Mouse (Mus musculus) heart, embryonic 15.5 days (tissue): ENCODE measurements around the gene Bcl2l1. TPM values are rescaled to one million over a fixed set of nuclear protein-coding genes. Genes with fewer than 3 reads are reported as not detected.

ENCODE experiments used
- ATAC-seq: fragments of 200-750 bp; cut with Nextera tagmentation; replicated peaks from 2 replicates; pipeline ENCODE4 v1.8.0; 2017; ENCODE audit warnings: low read depth, moderate TSS enrichment; ENCODE audit not compliant: insufficient number of reproducible peaks, insufficient read depth, low FRiP score
- H3K27ac ChIP-seq: fragments of 300-500 bp; sonication (generic); 2 replicates; pipeline ENCODE4 v1.5.1; 2015; ENCODE audit warnings: mild to moderate bottlenecking, inconsistent platforms
- H3K27me3 ChIP-seq: fragments of 300-500 bp; sonication (generic); 2 replicates; pipeline ENCODE4 v1.6.1; 2015; ENCODE audit warnings: inconsistent platforms
- H3K36me3 ChIP-seq: fragments of 300-500 bp; sonication (generic); 2 replicates; pipeline ENCODE4 v1.6.1; 2015; ENCODE audit warnings: mild to moderate bottlenecking, inconsistent platforms
- H3K4me1 ChIP-seq: fragments of 300-500 bp; sonication (generic); replicated peaks from 2 replicates; pipeline ENCODE4 v1.6.1; 2015; ENCODE audit warnings: inconsistent platforms
- H3K4me2 ChIP-seq: fragments of 300-500 bp; sonication (generic); 2 replicates; pipeline ENCODE4 v1.6.1; 2015; ENCODE audit warnings: inconsistent platforms, mild to moderate bottlenecking, moderate library complexity
- H3K4me3 ChIP-seq: fragments of 300-500 bp; sonication (generic); 2 replicates; pipeline ENCODE4 v1.5.1; 2015; ENCODE audit warnings: mild to moderate bottlenecking, inconsistent platforms
- H3K9ac ChIP-seq: fragments of 300-500 bp; sonication (generic); 2 replicates; pipeline ENCODE4 v1.6.1; 2015; ENCODE audit warnings: mild to moderate bottlenecking, inconsistent platforms
- H3K9me3 ChIP-seq: fragments of 300-500 bp; sonication (generic); replicated peaks from 2 replicates; pipeline ENCODE4 v1.6.1; 2016; ENCODE audit warnings: inconsistent platforms
- WGBS: fragments of 180-500 bp; shearing (Covaris S2); methylation state at CpG from one replicate; pipeline ENCODE4 v1.1.7; 2015; ENCODE audit warnings: mixed read lengths; 5-methylcytosine and 5-hydroxymethylcytosine counted together
- polyA plus RNA-seq: library from polyadenylated mRNA; unstranded; fragments of >200 nt; fragmentation: Nextera tagmentation; extraction: Ambion mirVana; gene quantifications from 2 replicates; pipeline ENCODE4 v1.2.1, GENCODE M21; 2015

Gene Bcl2l1
- polyA plus RNA-seq, 1 experiment from 2014 or later = 69.5 TPM

DNA sequence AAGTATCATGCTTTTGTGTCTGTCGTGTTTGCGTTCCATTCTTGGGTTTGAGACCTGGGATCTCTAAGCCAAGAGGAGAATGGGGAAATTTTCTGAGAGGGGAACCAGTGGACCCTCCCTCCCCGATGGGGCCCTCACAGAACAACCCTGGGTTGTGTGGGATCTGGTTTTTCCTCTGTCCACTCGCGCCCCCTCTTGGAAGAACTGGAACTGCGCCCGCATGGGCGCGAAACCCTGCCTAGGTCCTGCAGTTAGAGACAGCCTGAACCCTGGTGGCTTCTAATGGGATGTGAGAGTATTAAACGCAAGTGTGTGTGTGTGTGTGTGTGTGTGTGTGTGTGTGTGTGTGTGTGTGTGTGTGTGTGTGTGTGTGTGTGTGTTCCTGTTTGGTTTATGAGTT is 89.1 kb downstream of the Bcl2l1 start:
- H3K9ac ChIP-seq = no peak overlapping the region
- WGBS = 29% methylated on average over 10 of the region's 10 CpGs
- H3K4me2 ChIP-seq = 0 out of 2 replicates have a peak overlapping the region, but pooled peaks have one; percentile 55
- H3K4me3 ChIP-seq = no peak overlapping the region
- H3K9me3 ChIP-seq = no peaks in the 10 kb centered on the region
- H3K4me1 ChIP-seq = peaks cover 46% of the 10 kb centered on the region
- H3K27me3 ChIP-seq = no peaks in the 10 kb centered on the region
- H3K27ac ChIP-seq = peak overlapping the region; percentile 80
- H3K36me3 ChIP-seq = no peaks in the 10 kb centered on the region
- 0 out of 2 replicates have a peak, but pooled peaks have one; percentile 37 for ATAC-seq

DNA sequence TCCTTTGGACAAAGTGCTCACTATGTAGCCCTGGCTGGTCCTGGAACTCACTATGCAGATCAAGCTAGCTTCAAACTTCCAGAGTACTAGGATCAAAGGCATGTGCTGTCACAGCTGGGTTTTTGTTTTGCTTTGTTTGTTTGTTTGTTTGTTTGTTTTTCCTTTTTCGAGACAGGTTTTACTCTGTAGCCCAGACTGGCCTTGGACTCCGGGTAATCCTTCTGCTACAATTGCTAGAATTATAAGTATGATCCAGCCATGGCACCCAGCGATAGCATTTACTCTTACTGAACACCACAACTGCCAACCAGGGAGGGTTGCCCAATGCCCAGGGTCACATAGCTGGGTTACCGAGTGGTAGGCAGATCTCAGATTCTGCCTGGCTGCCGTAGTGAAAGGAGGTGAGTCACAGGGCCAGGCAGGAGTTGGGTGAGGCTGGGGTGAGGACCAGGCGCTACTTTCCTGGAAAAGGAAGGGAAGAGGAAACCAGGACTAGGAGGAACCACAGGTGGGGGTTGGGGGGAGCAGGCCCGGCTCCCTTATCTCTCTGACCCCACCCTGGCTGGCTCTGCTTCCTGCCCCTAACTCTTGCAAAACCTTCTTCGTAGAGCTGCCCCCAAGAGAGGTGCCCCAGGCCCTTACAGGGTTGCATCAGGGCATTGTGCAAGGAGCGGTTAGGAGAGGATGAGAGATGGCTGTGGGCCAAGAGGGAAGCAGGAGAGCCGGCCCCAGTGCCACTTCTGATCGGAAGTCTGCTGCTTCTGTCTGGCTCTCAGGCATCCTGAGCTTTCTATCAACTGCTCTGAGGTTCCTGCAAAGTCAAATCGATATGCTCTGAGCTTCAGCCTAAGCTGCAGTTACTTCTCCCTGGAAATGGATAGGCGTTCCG is 90.1 kb downstream of the Bcl2l1 start:
- peak; percentile 12; the same call in 1 of the 2 replicates for ATAC-seq
- peak overlapping the region; percentile 55 for H3K4me2 ChIP-seq
- H3K27ac ChIP-seq = peak overlapping the region; percentile 80
- H3K4me1 ChIP-seq = peaks cover 52% of the 10 kb centered on the region
- no peaks in the 10 kb centered on the region for H3K36me3 ChIP-seq
- H3K27me3 ChIP-seq = no peaks in the 10 kb centered on the region
- H3K4me3 ChIP-seq = peak overlapping the region; percentile 14; the same call in 1 of the 2 replicates
- H3K9ac ChIP-seq = 0 out of 2 replicates have a peak overlapping the region, but pooled peaks have one; percentile 25
- H3K9me3 ChIP-seq = no peaks in the 10 kb centered on the region
- 26% methylated on average over 14 of the region's 14 CpGs for WGBS

DNA sequence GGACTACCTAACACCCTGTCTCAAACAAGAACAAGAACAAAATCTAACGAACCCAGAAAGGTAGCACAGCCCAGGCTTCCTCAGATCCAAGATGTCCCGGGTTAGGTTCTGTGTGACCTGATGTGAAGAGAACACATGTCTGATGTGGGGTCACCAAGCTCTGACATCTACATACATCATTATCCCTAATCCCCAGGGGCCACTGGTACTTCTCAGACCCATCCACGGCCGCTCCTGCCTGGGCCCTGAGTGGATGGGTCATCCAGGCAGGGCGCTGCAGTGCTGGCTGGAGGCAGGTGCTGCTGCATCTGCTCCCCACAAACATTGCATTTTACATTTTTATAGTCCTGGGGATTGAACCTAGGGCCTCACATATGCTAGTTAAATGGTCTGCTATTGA is 91.0 kb downstream of the Bcl2l1 start:
- Histone ChIP-seq H3K4me1 (peaks cover 58% of the 10 kb centered on the region), H3K9ac (no peak overlapping the region)
- 82% methylated on average over 5 of the region's 5 CpGs for whole genome bisulfite sequencing

DNA sequence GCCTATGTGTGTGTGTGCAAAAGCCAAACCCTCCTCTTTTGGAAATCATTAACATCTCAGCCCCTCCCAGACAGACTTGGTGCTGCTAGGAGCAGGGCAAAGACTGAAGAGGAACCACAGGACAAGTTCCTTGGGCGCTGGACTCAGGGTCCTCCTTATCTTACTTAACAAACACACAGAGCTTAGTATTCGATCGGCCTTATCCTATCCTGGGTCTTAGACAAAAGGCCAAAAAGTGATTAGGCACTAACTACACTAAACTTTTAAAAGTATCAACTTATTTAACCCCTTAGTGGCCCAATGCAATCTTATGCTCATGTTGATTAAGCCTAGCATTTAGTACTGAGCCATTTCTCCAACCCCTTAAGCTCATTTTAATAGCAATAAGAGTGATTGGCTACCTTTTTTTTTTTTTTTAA is 91.7 kb downstream of the Bcl2l1 start:
- Histone ChIP-seq H3K4me3 (no peak overlapping the region; the same call in 1 of the 2 replicates), H3K4me2 (peak overlapping the region; percentile 73; the same call in 1 of the 2 replicates), H3K9ac (no peak overlapping the region), H3K27me3 (no peaks in the 10 kb centered on the region), H3K36me3 (no peaks in the 10 kb centered on the region), H3K9me3 (no peaks in the 10 kb centered on the region), H3K27ac (peak overlapping the region; percentile 86), H3K4me1 (peaks cover 63% of the 10 kb centered on the region)
- ATAC-seq = no peak
- WGBS = 27% methylated on average over 3 of the region's 3 CpGs

More for the DNA sequence above, 91.0 kb downstream of the Bcl2l1 start:
- H3K9me3 ChIP-seq = no peaks in the 10 kb centered on the region
- no peaks in the 10 kb centered on the region for H3K27me3 ChIP-seq
- ATAC-seq = no peak
- H3K4me2 ChIP-seq = no peak overlapping the region
- no peak overlapping the region for H3K4me3 ChIP-seq
- H3K27ac ChIP-seq = peak overlapping the region; percentile 86; the same call in 1 of the 2 replicates
- H3K36me3 ChIP-seq = no peaks in the 10 kb centered on the region

DNA sequence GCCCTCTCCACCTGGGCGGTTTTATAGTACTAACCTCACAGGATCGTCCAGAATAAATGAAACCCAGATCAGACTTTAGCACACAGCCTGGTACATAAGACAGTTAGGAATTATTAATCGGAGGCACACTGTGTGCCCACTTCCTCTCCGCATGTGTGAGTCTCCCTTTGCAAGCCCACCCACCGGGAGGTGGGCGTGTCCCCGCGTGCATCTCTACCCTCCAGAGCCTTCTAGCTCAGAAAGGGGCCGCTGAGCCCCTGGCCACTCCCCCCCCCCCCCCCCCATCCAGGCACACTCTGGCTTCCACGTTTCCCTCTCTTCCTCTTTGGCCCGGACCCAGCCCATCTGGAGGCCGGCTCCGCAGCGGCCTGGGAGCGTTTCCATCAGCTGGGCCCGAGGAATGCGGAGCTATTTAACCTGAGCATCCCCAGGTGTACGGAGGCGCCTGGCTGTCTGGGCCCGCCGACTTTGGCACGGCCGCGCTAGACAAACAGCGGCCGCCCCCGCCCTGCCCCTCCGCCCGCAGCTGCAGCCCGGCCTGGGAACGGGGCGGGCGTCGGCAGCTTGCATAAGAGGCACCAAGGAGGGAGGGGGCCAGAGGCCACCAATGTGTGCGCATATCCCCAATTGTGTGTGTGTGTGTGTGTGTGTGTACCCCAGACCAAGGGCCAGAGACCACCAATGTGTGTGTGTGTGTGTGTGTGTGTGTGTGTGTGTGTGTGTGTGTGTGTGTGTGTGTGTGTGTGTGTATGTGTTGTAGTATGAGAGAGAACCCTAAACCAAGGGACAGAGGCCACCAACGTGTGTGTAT is 92.3 kb downstream of the Bcl2l1 start:
- WGBS = 2% methylated on average over 35 of the region's 36 CpGs
- H3K9me3 ChIP-seq = no peaks in the 10 kb centered on the region
- H3K9ac ChIP-seq = peak overlapping the region; percentile 53
- no peaks in the 10 kb centered on the region for H3K36me3 ChIP-seq
- no peaks in the 10 kb centered on the region for H3K27me3 ChIP-seq
- peak overlapping the region; percentile 73 for H3K4me2 ChIP-seq
- H3K4me1 ChIP-seq = peaks cover 68% of the 10 kb centered on the region
- peak overlapping the region; percentile 57 for H3K4me3 ChIP-seq
- peak overlapping the region; percentile 86 for H3K27ac ChIP-seq
- peak; percentile 44 for ATAC-seq

DNA sequence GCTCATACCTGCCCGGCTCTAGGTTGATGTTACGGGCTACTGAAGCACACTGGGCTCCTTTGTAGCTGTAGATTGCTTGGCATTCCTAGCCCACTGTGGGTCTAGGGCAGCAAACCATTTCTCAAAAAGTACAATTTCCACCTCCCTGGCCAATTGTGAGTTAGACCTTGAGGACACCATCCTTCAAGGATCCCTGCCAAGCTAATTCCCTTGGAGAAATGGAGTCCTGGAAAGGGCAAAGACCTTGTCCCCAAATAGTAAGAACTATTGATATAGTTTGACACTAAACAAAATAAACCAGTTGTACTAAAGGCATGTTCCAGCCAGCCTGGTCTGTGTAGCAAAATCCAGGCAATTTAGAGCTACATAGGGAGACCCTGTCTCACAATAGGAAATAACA is 93.2 kb downstream of the Bcl2l1 start:
- Histone ChIP-seq H3K4me1 (peaks cover 77% of the 10 kb centered on the region), H3K9ac (peak overlapping the region; percentile 53), H3K36me3 (no peaks in the 10 kb centered on the region), H3K4me3 (peak overlapping the region; percentile 57), H3K4me2 (peak overlapping the region; percentile 73), H3K9me3 (no peaks in the 10 kb centered on the region), H3K27me3 (no peaks in the 10 kb centered on the region), H3K27ac (peak overlapping the region; percentile 86)
- WGBS = 57% methylated on average over 2 of the region's 2 CpGs
- ATAC-seq = no peak

DNA sequence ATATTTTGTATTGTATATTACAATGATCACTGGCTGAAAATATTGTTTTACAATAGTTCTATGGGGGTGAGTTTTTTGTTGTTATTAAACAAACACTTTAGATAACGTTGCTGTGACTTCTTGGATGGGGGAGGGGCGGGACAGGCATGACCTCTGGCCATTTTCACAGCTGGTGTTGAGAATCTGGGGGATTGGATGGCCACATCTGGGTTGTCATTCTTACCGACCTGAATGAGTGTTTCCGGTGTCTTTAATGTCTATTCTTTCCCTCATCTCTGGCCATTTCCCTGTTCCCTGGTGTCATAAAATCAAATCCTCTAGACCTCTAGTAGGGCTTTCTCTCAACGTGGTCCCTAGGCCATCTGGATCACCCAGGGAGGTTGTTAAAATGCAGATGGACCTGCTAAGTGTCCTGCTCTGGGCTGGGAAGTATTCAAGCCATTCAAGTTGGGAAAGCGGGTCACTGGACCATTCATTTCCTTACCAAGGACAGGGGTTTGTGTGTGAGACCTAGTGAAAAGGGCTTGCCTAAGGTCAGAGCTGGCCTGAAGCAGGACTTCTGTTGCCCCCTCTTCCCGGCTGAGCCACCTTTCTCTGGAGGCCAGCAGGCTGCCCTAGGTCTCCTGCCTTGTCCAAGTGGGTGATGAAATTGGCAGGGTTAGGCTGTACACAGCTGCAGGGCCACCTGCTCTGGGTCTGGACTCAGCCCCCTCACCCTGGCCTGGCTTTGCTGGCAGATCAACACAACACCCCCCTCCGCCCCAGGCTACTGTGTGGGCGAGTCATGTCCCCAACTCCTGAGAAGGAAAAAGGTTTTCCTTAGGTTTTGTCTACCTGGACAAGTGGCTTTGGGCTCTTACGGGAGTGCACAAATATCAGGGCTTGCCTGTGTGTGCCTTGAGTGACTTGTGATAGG is 94.0 kb downstream of the Bcl2l1 start:
- peaks cover 80% of the 10 kb centered on the region for H3K4me1 ChIP-seq
- H3K36me3 ChIP-seq = no peaks in the 10 kb centered on the region
- ATAC-seq = no peak
- peak overlapping the region; percentile 73 for H3K4me2 ChIP-seq
- no peaks in the 10 kb centered on the region for H3K9me3 ChIP-seq
- peak overlapping the region; percentile 53 for H3K9ac ChIP-seq
- no peaks in the 10 kb centered on the region for H3K27me3 ChIP-seq
- H3K27ac ChIP-seq = peak overlapping the region; percentile 86
- WGBS = 17% methylated on average over 10 of the region's 10 CpGs
- peak overlapping the region; percentile 57 for H3K4me3 ChIP-seq

DNA sequence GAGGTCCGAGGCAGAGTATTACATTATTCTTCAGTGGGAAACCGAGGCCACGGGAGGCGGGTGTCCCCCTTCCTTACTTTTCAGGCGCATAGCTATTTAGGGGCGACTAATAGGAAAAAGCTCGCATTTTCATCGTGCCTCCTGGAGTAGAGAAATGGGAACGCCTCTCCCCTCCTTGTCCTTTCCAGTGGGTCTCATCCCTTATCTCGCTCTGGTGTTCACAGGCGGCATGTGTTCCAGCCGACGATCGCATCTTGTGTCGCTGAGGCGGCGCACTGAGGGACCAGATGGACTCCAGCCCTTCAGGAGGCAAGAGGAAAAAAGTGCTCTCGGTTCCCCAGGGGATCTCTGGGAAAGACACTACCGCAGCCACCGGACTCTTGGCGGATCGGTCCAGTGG is 94.8 kb downstream of the Bcl2l1 start:
- Histone ChIP-seq H3K27ac (peak overlapping the region; percentile 86), H3K9me3 (no peaks in the 10 kb centered on the region), H3K36me3 (no peaks in the 10 kb centered on the region), H3K27me3 (no peaks in the 10 kb centered on the region), H3K9ac (peak overlapping the region; percentile 72), H3K4me1 (peaks cover 72% of the 10 kb centered on the region), H3K4me3 (peak overlapping the region; percentile 57), H3K4me2 (peak overlapping the region; percentile 73)
- ATAC-seq = no peak
- under 1% methylated on average over 22 of the region's 22 CpGs for WGBS

DNA sequence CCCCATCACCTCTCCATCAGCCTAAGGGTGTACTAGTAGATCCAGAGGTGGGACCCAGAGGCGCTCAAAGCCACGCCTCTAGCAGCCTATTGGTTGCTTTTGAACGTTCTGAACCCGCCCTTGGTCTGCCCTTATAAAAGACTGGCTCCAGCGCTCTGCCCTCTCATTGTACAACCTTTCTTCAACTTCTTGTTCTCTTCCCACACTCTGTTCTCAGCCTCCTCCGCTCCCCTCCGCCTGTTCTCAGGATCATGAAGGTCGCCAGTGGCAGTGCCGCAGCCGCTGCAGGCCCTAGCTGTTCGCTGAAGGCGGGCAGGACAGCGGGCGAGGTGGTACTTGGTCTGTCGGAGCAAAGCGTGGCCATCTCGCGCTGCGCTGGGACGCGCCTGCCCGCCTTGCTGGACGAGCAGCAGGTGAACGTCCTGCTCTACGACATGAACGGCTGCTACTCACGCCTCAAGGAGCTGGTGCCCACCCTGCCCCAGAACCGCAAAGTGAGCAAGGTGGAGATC is 95.4 kb downstream of the Bcl2l1 start, which contains the start of gene Id1:
Gene Id1 (plus strand): TSS at position 162 of the 512 bp plus-strand sequence.
- Histone ChIP-seq H3K27ac (peak within 1 kb of the TSS; percentile 86), H3K9me3 (no peaks in the 10 kb centered on the region), H3K27me3 (no peaks in the 10 kb centered on the region), H3K4me1 (peaks cover 66% of the 10 kb centered on the region), H3K4me2 (peak within 1 kb of the TSS; percentile 73), H3K9ac (peak within 1 kb of the TSS; percentile 72), H3K36me3 (no peaks in the 10 kb centered on the region), H3K4me3 (peak within 1 kb of the TSS; percentile 57)
- WGBS = 0% methylated on average over 28 of the region's 28 CpGs
- ATAC-seq = peak; percentile 72

DNA sequence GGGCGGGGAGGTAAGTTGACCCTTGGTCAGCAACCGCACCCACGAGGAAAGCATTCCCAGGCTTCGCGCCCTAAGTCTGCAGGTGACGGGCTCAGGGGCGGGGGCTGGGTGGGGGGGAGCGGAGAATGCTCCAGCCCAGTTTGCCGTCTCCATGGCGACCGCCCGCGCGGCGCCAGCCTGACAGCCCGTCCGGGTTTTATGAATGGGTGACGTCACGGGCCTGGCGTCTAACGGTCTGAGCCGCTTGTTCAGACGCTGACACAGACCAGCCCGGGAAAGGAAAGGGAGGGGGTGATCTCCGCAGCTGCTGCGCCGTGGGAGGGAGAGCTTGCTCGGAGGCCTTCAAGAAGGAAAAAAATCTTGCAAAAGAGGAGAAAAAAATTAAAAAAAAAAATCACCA is 96.5 kb downstream of the Bcl2l1 start:
- H3K9ac ChIP-seq = peak overlapping the region; percentile 72
- peaks cover 60% of the 10 kb centered on the region for H3K4me1 ChIP-seq
- H3K27me3 ChIP-seq = no peaks in the 10 kb centered on the region
- no peaks in the 10 kb centered on the region for H3K36me3 ChIP-seq
- peak overlapping the region; percentile 73 for H3K4me2 ChIP-seq
- WGBS = 0% methylated on average over 28 of the region's 28 CpGs
- ATAC-seq = peak; percentile 83
- no peaks in the 10 kb centered on the region for H3K9me3 ChIP-seq
- H3K4me3 ChIP-seq = peak overlapping the region; percentile 57
- peak overlapping the region; percentile 86 for H3K27ac ChIP-seq
